Mouse (Mus musculus) E14TG2a.4 (cell line): ENCODE measurements around the gene C77080.

ENCODE experiments used
- CTCF ChIP-seq: conservative IDR thresholded peaks from 2 replicates; pipeline ENCODE4 v1.5.1; 2014; ENCODE audit warnings: low read length
- NANOG ChIP-seq: IDR thresholded peaks from 2 replicates; pipeline ENCODE4 v1.6.1; 2014; ENCODE audit warnings: borderline replicate concordance, low read length, mixed read lengths

DNA sequence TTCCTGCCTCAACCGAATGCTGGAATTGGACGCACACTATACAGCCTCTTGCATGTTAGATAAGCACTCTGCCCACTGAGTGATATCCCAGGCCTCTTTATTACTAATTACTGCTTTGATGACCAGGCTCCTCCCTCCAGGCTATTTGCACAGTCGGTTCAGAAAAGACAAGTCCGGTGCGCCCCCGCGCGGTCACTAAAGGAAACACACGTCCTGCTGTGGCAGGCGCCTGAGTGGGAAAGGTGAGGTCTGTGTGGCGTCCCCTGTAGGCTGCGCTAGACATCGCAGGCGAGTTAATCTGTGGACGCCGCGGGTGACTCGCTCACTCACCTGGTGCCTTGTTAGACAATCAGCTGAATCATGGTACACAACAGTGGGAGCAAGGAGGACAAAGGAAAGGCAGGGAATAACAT, 15.3 kb upstream of the C77080 start:
- TF ChIP-seq CTCF (peak; percentile 97), NANOG (no peak)
